Mouse (Mus musculus) forebrain, embryonic 15.5 days (tissue): Measurements from ENCODE around the gene Chn2. TPM values are rescaled to one million over a fixed set of nuclear protein-coding genes. Genes with fewer than 3 reads are reported as not detected.

Experiments used
- ATAC-seq: fragments of 200-750 bp; cut with Nextera tagmentation; replicated peaks from 2 replicates; pipeline ENCODE4 v1.8.0; 2017; ENCODE audit warnings: mild to moderate bottlenecking, moderate TSS enrichment, moderate library complexity
- H3K27ac ChIP-seq: fragments of 300-500 bp; sonication (generic); replicated peaks from 2 replicates; pipeline ENCODE4 v1.5.1; 2015; ENCODE audit warnings: mild to moderate bottlenecking, inconsistent platforms
- H3K27me3 ChIP-seq: fragments of 300-500 bp; sonication (generic); 2 replicates; pipeline ENCODE4 v1.6.1; 2015; ENCODE audit warnings: inconsistent platforms
- H3K36me3 ChIP-seq: fragments of 300-500 bp; sonication (generic); 2 replicates; pipeline ENCODE4 v1.6.1; 2015; ENCODE audit warnings: mild to moderate bottlenecking, inconsistent platforms
- H3K4me1 ChIP-seq: fragments of 300-500 bp; sonication (generic); 2 replicates; pipeline ENCODE4 v1.6.1; 2015; ENCODE audit warnings: inconsistent platforms
- H3K4me2 ChIP-seq: fragments of 300-500 bp; sonication (generic); replicated peaks from 2 replicates; pipeline ENCODE4 v1.6.1; 2015; ENCODE audit warnings: mild to moderate bottlenecking, inconsistent platforms
- H3K4me3 ChIP-seq: fragments of 300-500 bp; sonication (generic); 2 replicates; pipeline ENCODE4 v1.5.1; 2015; ENCODE audit warnings: mild to moderate bottlenecking, inconsistent platforms
- H3K9ac ChIP-seq: fragments of 300-500 bp; sonication (generic); replicated peaks from 2 replicates; pipeline ENCODE4 v1.6.1; 2015; ENCODE audit warnings: mild to moderate bottlenecking, inconsistent platforms
- H3K9me3 ChIP-seq: fragments of 300-500 bp; sonication (generic); 2 replicates; pipeline ENCODE4 v1.6.1; 2016; ENCODE audit warnings: inconsistent platforms
- WGBS: fragments of 180-500 bp; shearing (Covaris S2); methylation state at CpG from one replicate; pipeline ENCODE4 v1.1.7; 2015; ENCODE audit warnings: mixed read lengths; 5-methylcytosine and 5-hydroxymethylcytosine counted together
- polyA plus RNA-seq: library from polyadenylated mRNA; unstranded; fragments of >200 nt; fragmentation: Nextera tagmentation; extraction: Ambion mirVana; gene quantifications from 2 replicates; pipeline ENCODE4 v1.2.1, GENCODE M21; 2015

Chn2 gene
- polyA plus RNA-seq, 1 experiment from 2014 or later, result 46.2 TPM

DNA sequence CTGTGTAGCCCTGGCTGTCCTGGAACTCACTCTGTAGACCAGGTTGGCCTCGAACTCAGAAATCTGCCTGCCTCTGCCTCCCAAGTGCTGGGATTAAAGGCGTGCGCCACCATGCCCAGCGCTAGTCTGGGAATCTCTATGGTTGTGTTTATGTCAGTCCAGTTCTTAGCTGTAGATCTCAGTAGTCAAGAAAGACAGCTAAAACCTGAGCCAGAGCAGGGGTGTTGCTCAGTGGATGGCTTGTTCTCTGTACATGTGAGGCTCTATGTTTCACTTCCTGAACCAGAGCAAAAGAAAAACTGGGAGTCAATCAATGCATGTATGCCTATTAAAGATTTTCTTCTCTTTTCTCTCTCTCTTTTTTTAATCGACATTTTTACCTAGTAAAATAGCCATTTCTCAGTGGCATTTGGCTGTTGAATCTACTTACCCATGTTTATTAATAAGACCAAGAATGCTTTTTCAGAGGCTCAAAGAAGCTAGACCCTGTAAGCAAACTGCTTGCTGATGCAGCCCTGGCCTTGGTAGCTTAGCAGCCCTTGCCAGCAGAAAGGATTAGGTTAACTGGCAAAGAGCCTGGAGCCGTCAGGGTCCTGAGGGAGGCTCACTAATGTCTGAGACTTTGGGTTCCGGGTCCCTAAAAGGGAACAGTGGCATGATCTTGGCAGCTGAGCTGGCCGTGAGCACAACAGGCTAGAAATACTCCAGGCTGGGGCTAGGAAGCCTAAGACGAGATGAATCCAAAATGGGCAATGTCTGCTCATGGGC, 87.1 kb downstream of the Chn2 start:
- peaks cover 25% of the 10 kb centered on the region for H3K4me1 ChIP-seq
- peak; percentile 89 for ATAC-seq
- H3K4me2 ChIP-seq, result no peak overlapping the region
- no peaks in the 10 kb centered on the region for H3K9me3 ChIP-seq
- no peaks in the 10 kb centered on the region for H3K36me3 ChIP-seq
- 47% methylated on average over 9 of the region's 9 CpGs for WGBS
- H3K9ac ChIP-seq, result no peak overlapping the region
- no peaks in the 10 kb centered on the region for H3K27me3 ChIP-seq
- H3K4me3 ChIP-seq, result no peak overlapping the region
- peak overlapping the region; percentile 66 for H3K27ac ChIP-seq

DNA sequence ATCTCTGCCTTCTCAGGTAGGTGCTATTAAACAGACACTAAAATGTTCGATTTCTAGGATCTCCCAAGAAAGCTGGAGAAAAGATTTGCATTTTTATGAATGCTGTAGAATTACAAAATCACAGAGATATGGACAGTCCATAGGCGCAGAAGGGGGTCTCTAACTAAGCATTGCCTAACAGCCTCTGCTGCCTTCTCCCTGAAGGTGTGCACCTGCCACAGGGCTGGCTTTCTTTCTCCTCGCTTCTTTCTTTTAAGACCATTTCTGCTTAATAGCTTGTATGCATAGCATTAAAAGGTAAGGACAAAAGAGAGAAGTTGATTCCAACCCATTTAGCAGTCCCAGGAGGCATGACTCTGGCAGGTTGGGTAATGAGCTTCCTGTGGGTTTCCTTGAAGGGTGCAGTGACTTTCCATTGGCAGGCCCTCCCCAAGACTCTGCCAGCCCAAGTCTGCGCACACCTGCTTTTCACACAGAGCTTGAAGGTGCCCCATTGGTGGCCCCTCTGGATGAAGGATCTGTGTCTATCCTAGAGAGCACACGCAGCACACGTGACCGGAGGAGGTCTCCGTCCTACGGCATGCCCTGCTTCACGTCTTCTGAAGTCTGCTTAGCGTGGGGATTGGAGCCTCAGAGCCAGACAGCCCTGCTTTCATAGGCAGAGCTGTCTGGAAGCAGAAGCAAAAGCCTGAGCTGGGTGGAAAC, 87.8 kb downstream of the Chn2 start:
- 65% methylated on average over 11 of the region's 11 CpGs for WGBS
- peaks cover 25% of the 10 kb centered on the region for H3K4me1 ChIP-seq
- H3K27ac ChIP-seq, result peak overlapping the region; percentile 66
- no peak overlapping the region for H3K4me3 ChIP-seq
- no peak overlapping the region for H3K9ac ChIP-seq
- H3K9me3 ChIP-seq, result no peaks in the 10 kb centered on the region
- H3K36me3 ChIP-seq, result no peaks in the 10 kb centered on the region
- ATAC-seq, result peak; percentile 65
- no peaks in the 10 kb centered on the region for H3K27me3 ChIP-seq
- H3K4me2 ChIP-seq, result no peak overlapping the region

DNA sequence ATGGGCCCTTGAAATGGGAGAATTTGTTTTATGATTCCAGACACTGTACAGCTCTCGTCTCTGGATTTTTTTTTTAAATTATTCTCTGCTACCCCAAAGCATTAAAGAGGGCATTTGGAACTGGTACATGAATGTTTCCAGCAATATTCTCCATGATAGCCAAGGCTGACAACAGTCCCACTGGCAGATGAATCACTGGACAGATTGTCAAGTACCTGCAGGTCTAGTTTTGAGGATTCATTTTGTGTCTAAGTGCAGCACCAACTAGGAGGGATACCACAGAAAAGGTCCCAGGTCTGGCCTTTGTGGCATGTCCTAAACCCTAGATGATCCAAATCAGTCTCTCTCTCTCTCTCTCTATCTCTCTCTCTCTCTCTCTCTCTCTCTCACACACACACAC, 89.3 kb downstream of the Chn2 start:
- Histone ChIP-seq H3K4me1 (peaks cover 38% of the 10 kb centered on the region), H3K27me3 (no peaks in the 10 kb centered on the region), H3K27ac (no peak overlapping the region), H3K9me3 (no peaks in the 10 kb centered on the region), H3K9ac (no peak overlapping the region), H3K4me2 (no peak overlapping the region), H3K4me3 (no peak overlapping the region), H3K36me3 (no peaks in the 10 kb centered on the region)
- no peak for ATAC-seq
- WGBS, result 87% methylated on average over 1 of the region's 1 CpGs

GRCm38 (mm10) chr6:54129570-54129969, 90.2 kb downstream of the Chn2 start:
- Histone ChIP-seq H3K36me3 (no peaks in the 10 kb centered on the region), H3K4me3 (no peak overlapping the region), H3K9me3 (no peaks in the 10 kb centered on the region), H3K4me1 (peaks cover 38% of the 10 kb centered on the region), H3K9ac (no peak overlapping the region), H3K27ac (no peak overlapping the region), H3K4me2 (no peak overlapping the region), H3K27me3 (no peaks in the 10 kb centered on the region)
- ATAC-seq, result no peak
- 27% methylated on average over 2 of the region's 2 CpGs for WGBS

GRCm38 (mm10) chr6:54130881-54131280, 91.5 kb downstream of the Chn2 start:
- Histone ChIP-seq H3K9me3 (no peaks in the 10 kb centered on the region), H3K4me1 (peaks cover 38% of the 10 kb centered on the region), H3K9ac (no peak overlapping the region), H3K4me3 (no peak overlapping the region), H3K27ac (no peak overlapping the region), H3K4me2 (no peak overlapping the region), H3K36me3 (no peaks in the 10 kb centered on the region), H3K27me3 (no peaks in the 10 kb centered on the region)
- no peak for ATAC-seq
- WGBS, result 100% methylated on average over 3 of the region's 3 CpGs

DNA sequence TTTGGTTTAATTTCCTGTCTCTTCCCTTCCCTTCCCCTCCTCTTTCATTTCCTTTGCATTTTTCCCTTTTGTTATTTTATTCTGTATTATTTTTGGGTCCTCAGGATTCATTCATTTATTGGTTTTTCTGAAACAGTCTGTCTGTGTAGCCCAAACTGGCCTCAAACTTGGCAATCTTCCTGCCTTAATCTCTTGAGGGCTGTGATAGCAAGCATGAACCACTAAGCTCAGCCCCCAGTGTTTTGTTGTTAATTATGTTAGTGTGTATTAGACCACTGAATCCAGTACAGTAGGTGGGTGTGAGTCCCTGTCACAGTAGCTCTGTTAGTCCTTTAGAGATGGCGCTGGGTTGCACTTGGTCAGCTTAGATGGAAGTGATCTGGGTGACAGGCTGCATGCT, 93.2 kb downstream of the Chn2 start:
- Histone ChIP-seq H3K36me3 (no peaks in the 10 kb centered on the region), H3K9me3 (no peaks in the 10 kb centered on the region), H3K4me1 (peaks cover 24% of the 10 kb centered on the region), H3K4me2 (no peak overlapping the region), H3K27ac (no peak overlapping the region), H3K27me3 (no peaks in the 10 kb centered on the region), H3K4me3 (no peak overlapping the region), H3K9ac (no peak overlapping the region)
- WGBS, result 60% methylated on average over 1 of the region's 1 CpGs
- ATAC-seq, result no peak

GRCm38 (mm10) chr6:54133231-54133630, 93.9 kb downstream of the Chn2 start:
- 67% methylated on average over 5 of the region's 5 CpGs for WGBS
- no peak overlapping the region for H3K4me2 ChIP-seq
- H3K27ac ChIP-seq, result no peak overlapping the region
- no peak overlapping the region for H3K4me3 ChIP-seq
- H3K4me1 ChIP-seq, result peaks cover 21% of the 10 kb centered on the region
- no peaks in the 10 kb centered on the region for H3K36me3 ChIP-seq
- H3K9ac ChIP-seq, result no peak overlapping the region
- no peaks in the 10 kb centered on the region for H3K27me3 ChIP-seq
- no peak for ATAC-seq
- no peaks in the 10 kb centered on the region for H3K9me3 ChIP-seq

GRCm38 (mm10) chr6:54138157-54138556, 98.8 kb downstream of the Chn2 start:
- ATAC-seq, result no peak
- Histone ChIP-seq H3K4me1 (peaks cover 26% of the 10 kb centered on the region), H3K9ac (no peak overlapping the region), H3K27me3 (no peaks in the 10 kb centered on the region), H3K9me3 (no peaks in the 10 kb centered on the region), H3K27ac (no peak overlapping the region), H3K4me3 (no peak overlapping the region), H3K4me2 (no peak overlapping the region), H3K36me3 (no peaks in the 10 kb centered on the region)
- 80% methylated on average over 9 of the region's 9 CpGs for WGBS

DNA sequence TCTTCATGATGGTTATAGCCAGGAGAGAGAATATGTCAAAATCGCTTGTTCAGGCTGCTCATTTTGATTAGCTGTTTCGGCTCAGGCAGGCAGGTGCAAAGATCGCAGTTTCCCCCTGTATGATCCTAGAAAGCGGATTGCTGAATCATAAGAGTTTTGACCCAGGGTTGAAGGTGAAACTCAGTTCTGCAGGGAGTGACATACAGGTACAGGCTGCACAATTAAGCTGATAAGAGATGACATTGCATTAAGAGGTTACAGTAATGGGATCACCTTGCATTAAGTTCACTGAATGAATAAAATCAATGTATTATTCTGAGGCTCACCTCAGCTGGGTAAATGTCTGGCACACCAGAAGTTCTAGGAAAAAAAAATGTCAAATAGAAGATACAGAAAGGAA, 101.1 kb downstream of the Chn2 start:
- Histone ChIP-seq H3K9me3 (no peaks in the 10 kb centered on the region), H3K27ac (no peak overlapping the region), H3K4me3 (no peak overlapping the region), H3K4me1 (peaks cover 24% of the 10 kb centered on the region), H3K9ac (no peak overlapping the region), H3K4me2 (no peak overlapping the region), H3K36me3 (no peaks in the 10 kb centered on the region), H3K27me3 (no peaks in the 10 kb centered on the region)
- 90% methylated on average over 4 of the region's 4 CpGs for WGBS
- no peak; the same call in 1 of the 2 replicates for ATAC-seq

- Histone ChIP-seq H3K9ac (no peak overlapping the region), H3K36me3 (no peaks in the 10 kb centered on the region), H3K4me3 (no peak overlapping the region), H3K27ac (no peak overlapping the region), H3K9me3 (no peaks in the 10 kb centered on the region), H3K27me3 (no peaks in the 10 kb centered on the region), H3K4me2 (no peak overlapping the region), H3K4me1 (peaks cover 24% of the 10 kb centered on the region)
- WGBS, result 41% methylated on average over 3 of the region's 3 CpGs
- 0 out of 2 replicates have a peak, but pooled peaks have one; percentile 11 for ATAC-seq
Measured at GRCm38 (mm10) chr6:54141165-54141564, 101.8 kb downstream of the Chn2 start.

GRCm38 (mm10) chr6:54142848-54143651, 103.7 kb downstream of the Chn2 start:
- WGBS, result 62% methylated on average over 11 of the region's 11 CpGs

DNA sequence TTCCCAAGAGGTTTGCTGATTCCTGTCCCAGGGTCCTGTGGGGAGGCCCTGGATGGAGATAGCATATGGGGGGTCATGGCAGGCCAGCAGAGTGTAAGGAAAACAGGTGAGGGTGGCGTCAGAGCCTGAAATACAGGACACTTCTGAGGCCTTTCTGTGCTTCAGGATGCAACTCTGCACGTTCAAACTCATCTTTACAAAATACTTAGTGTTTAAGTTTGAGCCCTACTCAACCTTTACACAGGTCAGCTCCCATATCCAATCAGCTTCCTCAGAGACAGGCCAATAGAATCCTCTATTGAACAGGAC, 104.3 kb downstream of the Chn2 start:
- 88% methylated on average over 2 of the region's 2 CpGs for WGBS

More at GRCm38 (mm10) chr6:54142848-54143651, 103.7 kb downstream of the Chn2 start:
- Histone ChIP-seq H3K4me3 (no peak overlapping the region), H3K4me1 (peaks cover 24% of the 10 kb centered on the region), H3K27ac (no peak overlapping the region), H3K9me3 (no peaks in the 10 kb centered on the region), H3K36me3 (no peaks in the 10 kb centered on the region), H3K9ac (no peak overlapping the region), H3K27me3 (no peaks in the 10 kb centered on the region), H3K4me2 (no peak overlapping the region)
- no peak for ATAC-seq

More for the DNA sequence above, 104.3 kb downstream of the Chn2 start:
- Histone ChIP-seq H3K4me1 (peaks cover 24% of the 10 kb centered on the region), H3K27me3 (no peaks in the 10 kb centered on the region), H3K27ac (no peak overlapping the region), H3K4me2 (no peak overlapping the region), H3K9me3 (no peaks in the 10 kb centered on the region), H3K36me3 (no peaks in the 10 kb centered on the region), H3K4me3 (no peak overlapping the region), H3K9ac (no peak overlapping the region)
- ATAC-seq, result no peak
